Mouse (Mus musculus) liver, embryonic 14.5 days (tissue): ENCODE measurements around the gene Carns1. TPM values are rescaled to one million over a fixed set of nuclear protein-coding genes. Genes with fewer than 3 reads are reported as not detected.
A peak's percentile ranks its signal among the peaks of the same experiment; 100 is the strongest.

Experiments
- ATAC-seq: fragments of 200-750 bp; cut with Nextera tagmentation; 2 replicates; pipeline ENCODE4 v1.8.0; 2017; ENCODE audit warnings: moderate number of reproducible peaks, mild to moderate bottlenecking, moderate library complexity; ENCODE audit not compliant: insufficient read depth
- DNase-seq, 3 experiments: peaks; one replicate each; pipeline ENCODE4 v3.0.0-alpha.2; 2012 to 2013; ENCODE audit warnings: low read depth in 3 of 3, low spot score in 3 of 3
- H3K27ac ChIP-seq: fragments of 300-500 bp; sonication (generic); 2 replicates; pipeline ENCODE4 v1.5.1; 2014; ENCODE audit warnings: moderate library complexity, mild to moderate bottlenecking, control low read depth, inconsistent platforms
- H3K27me3 ChIP-seq: fragments of 300-500 bp; sonication (generic); 2 replicates; pipeline ENCODE4 v1.6.1; 2014; ENCODE audit warnings: mild to moderate bottlenecking, low read length, moderate library complexity; ENCODE audit not compliant: control insufficient read depth, insufficient read depth
- H3K36me3 ChIP-seq: fragments of 300-500 bp; sonication (generic); replicated peaks from 2 replicates; pipeline ENCODE4 v1.6.1; 2014; ENCODE audit warnings: low read depth; ENCODE audit not compliant: control insufficient read depth, insufficient read depth
- H3K4me1 ChIP-seq, 2 experiments: fragments of 200-500 bp in 1 of 2; fragments of 300-500 bp in 1 of 2; sonication (generic) in 1 of 2; replicated peaks; 2 replicates each; pipeline ENCODE4 v1.6.1; 2012 to 2014; ENCODE audit warnings: antibody characterized with exemption in 1 of 2, inconsistent platforms in 1 of 2, low read length in 1 of 2; ENCODE audit not compliant: control insufficient read depth in 2 of 2, insufficient read depth in 2 of 2
- H3K4me2 ChIP-seq: fragments of 300-500 bp; sonication (generic); 2 replicates; pipeline ENCODE4 v1.6.1; 2014; ENCODE audit warnings: low read depth, mild to moderate bottlenecking, control low read depth, moderate library complexity
- H3K4me3 ChIP-seq, 2 experiments: fragments of 200-500 bp in 1 of 2; fragments of 300-500 bp in 1 of 2; sonication (generic) in 1 of 2; 2 replicates each; pipeline ENCODE4 v1.5.1; 2012 to 2014; ENCODE audit warnings: low read depth in 2 of 2, low read length in 2 of 2, mild to moderate bottlenecking in 2 of 2, control low read depth in 1 of 2, inconsistent platforms in 1 of 2, moderate library complexity in 1 of 2; ENCODE audit not compliant: insufficient read depth in 1 of 2
- H3K9ac ChIP-seq: fragments of 300-500 bp; sonication (generic); replicated peaks from 2 replicates; pipeline ENCODE4 v1.6.1; 2014; ENCODE audit warnings: mild to moderate bottlenecking, control low read depth, moderate library complexity
- H3K9me3 ChIP-seq: fragments of 300-500 bp; sonication (generic); 2 replicates; pipeline ENCODE4 v1.6.1; 2016; ENCODE audit warnings: low read length, mixed read lengths; ENCODE audit not compliant: control insufficient read depth
- CTCF ChIP-seq: IDR thresholded peaks from 2 replicates; pipeline ENCODE4 v1.5.1; 2016; ENCODE audit warnings: antibody characterized with exemption, low read depth, control low read depth
- EP300 ChIP-seq: IDR thresholded peaks from 2 replicates; pipeline ENCODE4 v1.6.1; 2016; ENCODE audit warnings: antibody characterized with exemption, low read depth
- WGBS: fragments of 180-500 bp; shearing (Covaris S2); extraction: QIAGEN DNeasy Blood & Tissue Kit; methylation state at CpG from one replicate; pipeline ENCODE4 v1.1.7; 2014; ENCODE audit not compliant: insufficient replicate concordance; 5-methylcytosine and 5-hydroxymethylcytosine counted together
- polyA plus RNA-seq, 2 experiments: library from polyadenylated mRNA; depleted of rRNA in 1 of 2; stranded (reverse) in 1 of 2; unstranded in 1 of 2; fragments of >200 nt; fragmentation: Nextera tagmentation in 1 of 2; extraction: Ambion mirVana in 1 of 2; gene quantifications; 2 replicates each; pipeline versions ENCODE4 v1.2.1 to v1.2.3; 2012 to 2014

Carns1 gene
- polyA plus RNA-seq, 2 experiments = 0.18 to 0.32 TPM

GRCm38 (mm10) chr19:4166678-4167476 is 8.4 kb downstream of the Carns1 start:
- no peak for TF ChIP-seq EP300
- no peak for TF ChIP-seq CTCF
- ATAC-seq (no peak), DNase-seq (no peak)
- H3K4me3 ChIP-seq = no peak overlapping the region
- no peak overlapping the region for H3K27ac ChIP-seq
- H3K9ac ChIP-seq = no peak overlapping the region; the same call in 1 of the 2 replicates
- H3K4me2 ChIP-seq = no peak overlapping the region
- no peaks in the 10 kb centered on the region for H3K9me3 ChIP-seq
- WGBS = 57% methylated on average over 9 of the region's 9 CpGs
- peaks cover 16 to 17% of the 10 kb centered on the region in 2 experiments for H3K4me1 ChIP-seq
- no peaks in the 10 kb centered on the region; the same call in 1 of the 2 replicates for H3K36me3 ChIP-seq
- H3K27me3 ChIP-seq = no peaks in the 10 kb centered on the region

GRCm38 (mm10) chr19:4164721-4165120 is 10.6 kb downstream of the Carns1 start:
- ATAC-seq (no peak), DNase-seq (no peak)
- H3K4me2 ChIP-seq = no peak overlapping the region
- H3K27ac ChIP-seq = peak overlapping the region; percentile 18; the same call in 1 of the 2 replicates
- TF ChIP-seq EP300 (no peak), CTCF (no peak)
- H3K36me3 ChIP-seq = no peaks in the 10 kb centered on the region; the same call in 1 of the 2 replicates
- H3K4me1 ChIP-seq = peaks cover 12 to 14% of the 10 kb centered on the region in 2 experiments
- H3K9me3 ChIP-seq = no peaks in the 10 kb centered on the region
- no peaks in the 10 kb centered on the region for H3K27me3 ChIP-seq
- no peak overlapping the region for H3K4me3 ChIP-seq
- no peak overlapping the region for H3K9ac ChIP-seq
- 62% methylated on average over 2 of the region's 2 CpGs for WGBS

GRCm38 (mm10) chr19:4164100-4164499 is 11.2 kb downstream of the Carns1 start:
- H3K9ac ChIP-seq = no peak overlapping the region
- no peak overlapping the region; the same call in 1 of the 2 replicates for H3K27ac ChIP-seq
- TF ChIP-seq CTCF (no peak), EP300 (no peak)
- ATAC-seq (no peak), DNase-seq (no peak)
- WGBS = 70% methylated on average over 3 of the region's 3 CpGs
- no peaks in the 10 kb centered on the region for H3K27me3 ChIP-seq
- H3K4me2 ChIP-seq = peak overlapping the region; percentile 98
- no peaks in the 10 kb centered on the region for H3K9me3 ChIP-seq
- no peaks in the 10 kb centered on the region; the same call in 1 of the 2 replicates for H3K36me3 ChIP-seq
- no peak overlapping the region for H3K4me3 ChIP-seq
- peaks cover 12 to 14% of the 10 kb centered on the region in 2 experiments for H3K4me1 ChIP-seq

- H3K36me3 ChIP-seq = peaks cover 5% of the 10 kb centered on the region; the same call in 1 of the 2 replicates
- 30% methylated on average over 4 of the region's 4 CpGs for WGBS
- peak overlapping the region; percentile 58 for H3K27ac ChIP-seq
- peak overlapping the region; percentile 98 for H3K4me2 ChIP-seq
- H3K4me3 ChIP-seq = peak overlapping the region; percentile 87 to 90
- no peaks in the 10 kb centered on the region for H3K27me3 ChIP-seq
- H3K9ac ChIP-seq = peak overlapping the region; percentile 93
- TF ChIP-seq CTCF = no peak
- TF ChIP-seq EP300 = no peak
- ATAC-seq (peak; percentile 8; the same call in 1 of the 2 replicates), DNase-seq (no peak)
- H3K4me1 ChIP-seq = peaks cover 12 to 14% of the 10 kb centered on the region in 2 experiments
- no peaks in the 10 kb centered on the region for H3K9me3 ChIP-seq
These were observed 11.8 kb downstream of the Carns1 start for GRCm38 (mm10) chr19:4163543-4163887.
